Mouse (Mus musculus): ENCODE data around the gene Prr5.

Gene Prr5

GRCm38 (mm10) chr15:84657384-84658064 lies 11.9 kb upstream of the Prr5 start:
- DNase-seq, result no peak

- no peak for DNase-seq
These were observed 10.8 kb upstream of the Prr5 start for GRCm38 (mm10) chr15:84658655-84659054.

- no peak for DNase-seq
These were observed 9.6 kb upstream of the Prr5 start for GRCm38 (mm10) chr15:84659856-84660255.

DNA sequence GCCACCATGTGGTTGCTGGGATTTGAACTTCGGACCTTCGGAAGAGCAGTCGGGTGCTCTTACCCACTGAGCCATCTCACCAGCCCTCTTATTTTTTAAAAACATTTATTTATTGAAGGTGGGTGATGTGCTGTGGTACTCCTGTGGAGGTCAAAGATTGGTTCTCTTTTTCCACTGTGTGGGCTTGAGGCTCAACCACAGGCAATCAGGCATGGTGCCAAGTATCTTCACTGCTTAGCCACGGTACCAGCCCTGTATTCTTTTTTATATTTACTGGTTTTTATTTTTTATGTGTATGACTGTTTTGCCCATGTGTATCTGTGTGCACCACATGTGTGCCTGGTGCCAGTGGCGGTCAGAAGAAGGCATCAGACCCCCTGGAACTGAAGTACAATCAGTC lies 8.1 kb upstream of the Prr5 start:
- DNase-seq, result no peak

GRCm38 (mm10) chr15:84662952-84663684 lies 6.3 kb upstream of the Prr5 start:
- peak; percentile 74 for DNase-seq

GRCm38 (mm10) chr15:84663685-84664060 lies 5.7 kb upstream of the Prr5 start:
- DNase-seq, result no peak

DNA sequence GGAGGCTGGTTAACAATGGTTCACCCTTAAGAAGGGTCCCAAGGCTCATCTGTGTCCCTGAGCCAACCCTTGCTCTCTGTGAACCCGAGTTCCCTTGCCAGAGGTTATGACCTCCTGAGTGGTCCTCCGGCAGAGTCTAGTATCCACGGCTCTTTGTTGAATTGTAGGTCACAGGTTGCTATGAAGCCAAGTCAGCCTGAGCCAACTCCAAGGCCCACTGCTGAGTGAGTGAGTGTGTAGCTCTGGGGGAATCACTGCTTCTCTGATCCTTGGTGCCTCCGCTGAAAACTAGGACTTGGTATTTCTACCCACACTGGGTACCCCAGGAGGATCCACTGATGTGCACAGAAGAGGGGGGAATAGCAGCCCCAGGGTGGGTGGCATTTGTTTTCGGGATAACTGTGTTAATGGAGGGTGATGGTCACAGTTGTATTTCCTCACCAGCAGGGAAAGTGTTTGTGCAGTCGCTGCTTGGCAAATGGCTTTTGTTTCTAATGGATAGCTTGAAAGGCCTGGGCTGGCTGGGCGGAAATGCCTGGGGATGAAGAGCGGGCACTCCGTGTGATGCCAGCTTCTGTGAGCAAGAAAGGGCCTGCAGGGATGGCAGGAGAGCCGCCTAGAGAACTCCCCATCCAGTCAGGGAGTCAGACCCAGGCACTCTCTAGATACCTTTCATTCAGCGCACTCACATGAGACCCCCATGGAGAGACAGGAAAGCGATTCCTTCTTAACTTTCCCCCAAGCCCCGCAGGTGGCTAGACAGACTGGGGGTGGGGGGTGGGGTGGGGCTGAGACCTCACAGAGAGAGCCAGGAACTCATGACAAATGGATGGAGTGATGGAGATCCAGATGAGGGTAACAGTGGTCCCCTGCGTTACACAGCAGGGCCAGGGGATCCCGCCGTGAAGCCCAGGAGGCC lies 4.6 kb upstream of the Prr5 start:
- DNase-seq, result no peak

GRCm38 (mm10) chr15:84665662-84666061 lies 3.8 kb upstream of the Prr5 start:
- DNase-seq, result no peak

DNA sequence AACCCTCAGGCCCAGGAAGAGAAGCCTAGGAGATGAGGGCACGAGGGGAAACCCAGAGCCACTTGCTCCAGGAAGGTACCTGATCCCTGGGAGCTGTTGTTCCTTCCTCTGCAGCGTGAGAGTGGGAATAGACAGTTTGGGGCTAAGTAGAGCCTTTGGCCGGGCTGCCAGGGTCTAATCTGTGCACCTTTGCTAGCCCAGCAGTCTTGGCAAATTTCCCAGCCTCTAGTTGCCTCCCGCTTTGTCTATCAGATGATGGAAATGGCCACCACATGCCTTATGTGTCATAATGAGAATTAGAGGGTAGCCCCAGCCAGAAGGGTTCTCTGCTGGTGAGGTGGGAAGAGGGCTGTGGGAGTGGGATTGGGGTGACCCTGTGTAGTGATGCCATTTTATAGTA lies 3.4 kb upstream of the Prr5 start:
- no peak for DNase-seq

DNA sequence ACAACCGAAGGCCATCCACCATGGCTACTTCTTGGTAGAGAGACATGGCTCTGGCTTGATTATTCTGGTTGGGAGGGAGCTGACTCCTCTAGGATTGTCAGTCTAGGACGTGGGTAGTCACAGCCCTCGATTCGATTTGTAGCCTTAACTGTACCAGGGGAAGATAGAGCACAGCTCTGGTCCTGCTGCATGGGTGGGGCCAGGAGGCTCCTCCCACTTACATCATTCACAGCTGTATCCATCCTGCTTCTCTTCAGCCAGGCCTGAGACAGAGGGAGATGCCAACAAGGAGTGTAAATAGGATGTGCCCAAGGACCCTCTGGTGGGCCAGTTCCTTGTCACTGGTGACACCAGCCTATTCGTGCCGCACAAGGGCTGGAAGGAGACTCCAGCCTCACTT lies 1.8 kb upstream of the Prr5 start:
- DNase-seq, result no peak

GRCm38 (mm10) chr15:84669771-84670656 lies 594 bp downstream of the Prr5 start:
- no peak for DNase-seq

GRCm38 (mm10) chr15:84670657-84671055 lies 1.2 kb downstream of the Prr5 start:
- no peak for DNase-seq

- peak; percentile 87 for DNase-seq
These were observed 2.2 kb downstream of the Prr5 start for GRCm38 (mm10) chr15:84671401-84672307.

GRCm38 (mm10) chr15:84672308-84672615 lies 2.8 kb downstream of the Prr5 start:
- no peak for DNase-seq

DNA sequence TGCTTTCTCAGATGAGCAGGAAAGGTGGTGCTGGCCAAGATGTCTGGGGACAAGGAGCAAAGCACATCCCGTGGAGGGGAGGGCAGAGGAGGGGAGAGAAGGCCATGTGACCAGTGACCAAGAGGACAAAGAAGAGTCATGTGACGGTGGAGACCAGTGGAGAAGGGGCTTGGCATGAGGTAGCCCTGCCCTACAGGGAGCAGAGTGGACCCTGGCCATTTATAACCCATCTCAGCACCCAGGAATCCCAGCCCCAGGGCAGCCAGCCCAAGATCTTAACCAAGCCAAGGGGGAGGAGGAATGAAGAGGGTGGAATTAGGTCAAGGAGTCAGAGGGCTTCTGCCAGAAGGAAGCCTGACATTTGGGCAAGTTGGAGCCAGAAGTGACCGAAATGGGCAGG lies 3.2 kb downstream of the Prr5 start:
- DNase-seq, result peak; percentile 76

- DNase-seq, result no peak
These were observed 5.1 kb downstream of the Prr5 start for GRCm38 (mm10) chr15:84674329-84675067.

DNA sequence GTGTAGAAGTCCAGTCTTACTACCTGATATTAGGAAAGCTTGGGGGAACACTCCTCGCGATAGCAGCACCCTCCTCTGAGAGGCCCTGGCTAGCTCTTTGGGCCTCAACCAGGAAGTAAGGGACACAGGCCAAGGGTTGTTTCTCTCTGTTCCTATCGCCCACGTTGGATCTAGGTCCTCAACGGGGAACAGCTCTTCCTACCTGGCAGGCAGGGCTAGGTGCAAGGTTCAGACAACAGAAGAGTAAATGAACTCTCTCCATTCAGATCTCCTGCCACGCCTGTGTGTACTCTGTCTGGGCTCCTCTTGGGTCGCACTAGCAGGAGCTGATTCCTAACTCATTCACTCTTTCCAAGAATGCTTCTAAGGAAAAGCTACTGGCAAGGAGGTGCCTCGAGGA lies 5.9 kb downstream of the Prr5 start:
- no peak for DNase-seq

DNA sequence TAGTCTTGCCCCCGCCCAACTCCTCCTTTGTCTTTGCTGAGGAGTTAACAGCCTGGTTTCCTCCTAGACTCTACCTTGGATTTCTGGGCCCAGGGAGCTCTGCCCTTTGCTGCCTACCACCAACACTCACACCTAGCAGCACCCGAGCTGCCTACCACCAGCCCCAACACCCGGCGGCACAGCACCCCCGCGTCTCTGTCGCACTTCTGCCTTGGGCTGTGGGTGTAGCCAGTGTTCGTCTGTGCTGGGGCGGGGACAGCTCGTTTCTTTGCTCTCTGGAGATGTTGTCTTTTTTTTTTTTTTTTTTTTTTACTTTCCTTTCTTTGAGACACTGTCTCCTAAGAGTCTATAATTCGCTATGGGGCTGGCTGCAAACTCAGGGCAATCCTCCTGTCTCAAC lies 8.5 kb downstream of the Prr5 start:
- DNase-seq, result no peak

DNA sequence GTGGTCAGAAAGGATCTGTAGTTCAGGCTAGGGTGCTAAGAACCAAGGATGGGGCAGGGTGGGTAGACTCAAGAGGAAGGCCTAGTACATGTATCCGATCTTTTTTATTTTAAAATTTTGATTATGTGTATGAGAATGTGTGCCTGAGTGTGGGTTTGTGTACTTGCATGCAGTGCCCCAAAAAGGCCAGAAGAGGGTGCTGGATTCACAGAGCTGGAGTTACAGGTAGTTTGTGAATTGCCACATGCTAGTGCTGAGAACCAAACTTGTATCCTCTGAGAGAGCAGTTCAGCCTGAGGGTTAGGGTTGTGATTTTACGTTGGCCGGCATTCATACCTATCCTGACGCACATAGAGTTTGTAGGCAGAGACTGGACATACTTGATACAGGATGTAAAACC lies 9.7 kb downstream of the Prr5 start:
- DNase-seq, result peak; percentile 30

DNA sequence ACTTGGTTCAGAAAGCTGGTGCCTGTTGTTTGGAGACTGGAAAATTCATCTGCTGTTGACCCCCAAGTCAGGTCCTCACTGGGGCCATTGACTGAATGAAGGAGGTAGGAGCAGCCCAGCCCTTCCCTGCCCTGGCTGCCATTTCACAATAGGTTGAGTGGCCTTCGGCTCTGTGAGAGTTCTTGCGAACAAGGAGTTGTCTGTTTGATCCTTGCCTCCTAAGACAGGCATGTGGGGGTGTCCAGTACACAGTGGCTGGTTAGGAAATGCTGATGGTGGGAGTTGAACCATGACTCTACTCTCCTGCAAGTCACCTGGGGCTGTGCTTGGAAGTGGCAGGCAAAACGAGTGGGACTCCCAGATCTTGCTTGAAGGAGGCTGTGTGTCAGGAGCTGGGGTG lies 10.4 kb downstream of the Prr5 start:
- no peak for DNase-seq
